Mouse (Mus musculus): ENCODE data around the gene Faim. TPM values are rescaled to one million over a fixed set of nuclear protein-coding genes. Genes with fewer than 3 reads are reported as not detected.

Gene Faim
- total and polyA plus RNA-seq, 3 experiments, result 35.7 to 83.5 (median 52.4) TPM

- Histone ChIP-seq H3K36me3 (replicated peaks in 1 of 2; ENCODE audit: control insufficient read depth in 1 of 2, insufficient read depth in 1 of 2, low read length in 1 of 2) (peaks cover 2 to 32% of the 10 kb centered on the region in 2 experiments), H3K9me3 (replicated peaks; ENCODE audit: low read length) (no peaks in the 10 kb centered on the region), H3K27ac (ENCODE audit: insufficient read depth, low read depth) (no peak overlapping the region), H3K4me2 (ENCODE audit: insufficient read depth, low read depth, poor library complexity, severe bottlenecking) (no peak overlapping the region), H3K4me3 (replicated peaks in 1 of 3; ENCODE audit: low read depth in 2 of 3, low read length in 2 of 3, poor library complexity in 1 of 3) (no peak overlapping the region), H3K9ac (ENCODE audit: insufficient read depth, low read depth) (no peak overlapping the region), H3K4me1 (ENCODE audit: control insufficient read depth in 1 of 2, insufficient read depth in 2 of 2) (no peaks in the 10 kb centered on the region), H3K79me2 (replicated peaks; ENCODE audit: control insufficient read depth, extremely low read depth, insufficient read depth, poor library complexity, severe bottlenecking) (no peaks in the 10 kb centered on the region), H3K27me3 (replicated peaks) (no peaks in the 10 kb centered on the region)
- in situ Hi-C loops (cut with MboI; ENCODE audit: low pct_ligation_motif_present, low pct_unique_long_range_greater_than_20kb, low sequenced_read_pairs), result no loop called here
- no peak for TF ChIP-seq ZC3H11A (IDR thresholded peaks at IDR 0.05; ENCODE audit: low read depth, low read length)
- TF ChIP-seq EP300 (IDR thresholded peaks at IDR 0.05; ENCODE audit: low read length), result no peak
- no peak for TF ChIP-seq SMC3 (IDR thresholded peaks at IDR 0.05; ENCODE audit: low read depth, low read length)
- TF ChIP-seq RCOR1 (conservative IDR thresholded peaks at IDR 0.05; ENCODE audit: low read depth, low read length), result no peak
- no peak for TF ChIP-seq RAD21 (IDR thresholded peaks at IDR 0.05; ENCODE audit: low read depth, low read length)
- no peak for TF ChIP-seq CHD1 (IDR thresholded peaks at IDR 0.05; ENCODE audit: low read depth, low read length)
- dilution Hi-C loops (cut with MboI; ENCODE audit: extremely low pct_ligation_motif_present, extremely low pct_unique_long_range_greater_than_20kb, low sequenced_read_pairs), result no loop called here
- DNase-seq (ENCODE audit: extremely low read depth), result no peak
Observed at GRCm38 (mm10) chr9:99042641-99043040, 56.5 kb downstream of the Faim start.

- Histone ChIP-seq H3K27me3 (replicated peaks) (no peaks in the 10 kb centered on the region), H3K4me2 (ENCODE audit: insufficient read depth, low read depth, poor library complexity, severe bottlenecking) (no peak overlapping the region), H3K9me3 (replicated peaks; ENCODE audit: low read length) (no peaks in the 10 kb centered on the region), H3K36me3 (replicated peaks in 1 of 2; ENCODE audit: control insufficient read depth in 1 of 2, insufficient read depth in 1 of 2, low read length in 1 of 2) (peaks cover under 1 to 25% of the 10 kb centered on the region in 2 experiments), H3K27ac (ENCODE audit: insufficient read depth, low read depth) (no peak overlapping the region), H3K4me3 (replicated peaks in 1 of 3; ENCODE audit: low read depth in 2 of 3, low read length in 2 of 3, poor library complexity in 1 of 3) (no peak overlapping the region), H3K9ac (ENCODE audit: insufficient read depth, low read depth) (no peak overlapping the region), H3K79me2 (replicated peaks; ENCODE audit: control insufficient read depth, extremely low read depth, insufficient read depth, poor library complexity, severe bottlenecking) (no peaks in the 10 kb centered on the region), H3K4me1 (ENCODE audit: control insufficient read depth in 1 of 2, insufficient read depth in 2 of 2) (no peaks in the 10 kb centered on the region)
- DNase-seq (ENCODE audit: extremely low read depth), result no peak
- TF ChIP-seq MEF2A (IDR thresholded peaks at IDR 0.05; ENCODE audit: borderline replicate concordance, low read depth, low read length), result no peak
- TF ChIP-seq MAZ (IDR thresholded peaks at IDR 0.05; ENCODE audit: low read depth, low read length), result no peak
- dilution Hi-C loops (cut with MboI; ENCODE audit: extremely low pct_ligation_motif_present, extremely low pct_unique_long_range_greater_than_20kb, low sequenced_read_pairs), result no loop called here
- in situ Hi-C loops (cut with MboI; ENCODE audit: low pct_ligation_motif_present, low pct_unique_long_range_greater_than_20kb, low sequenced_read_pairs), result no loop called here
Observed at GRCm38 (mm10) chr9:99044761-99045160, 58.6 kb downstream of the Faim start.

- Histone ChIP-seq H3K4me2 (ENCODE audit: insufficient read depth, low read depth, poor library complexity, severe bottlenecking) (no peak overlapping the region), H3K27me3 (replicated peaks) (no peaks in the 10 kb centered on the region), H3K4me3 (replicated peaks in 1 of 3; ENCODE audit: low read depth in 2 of 3, low read length in 2 of 3, poor library complexity in 1 of 3) (no peak overlapping the region), H3K9ac (ENCODE audit: insufficient read depth, low read depth) (no peak overlapping the region), H3K9me3 (replicated peaks; ENCODE audit: low read length) (no peaks in the 10 kb centered on the region), H3K27ac (ENCODE audit: insufficient read depth, low read depth) (no peak overlapping the region), H3K4me1 (ENCODE audit: control insufficient read depth in 1 of 2, insufficient read depth in 2 of 2) (no peaks in the 10 kb centered on the region), H3K79me2 (replicated peaks; ENCODE audit: control insufficient read depth, extremely low read depth, insufficient read depth, poor library complexity, severe bottlenecking) (no peaks in the 10 kb centered on the region), H3K36me3 (replicated peaks in 1 of 2; ENCODE audit: control insufficient read depth in 1 of 2, insufficient read depth in 1 of 2, low read length in 1 of 2) (peaks cover 0 to 19% of the 10 kb centered on the region in 2 experiments)
- DNase-seq (ENCODE audit: extremely low read depth), result no peak
- TF ChIP-seq MAFK (IDR thresholded peaks at IDR 0.05; ENCODE audit: insufficient replicate concordance, low read length) (no peak), UBTF (IDR thresholded peaks at IDR 0.05; ENCODE audit: low read depth, low read length) (no peak), KAT2A (IDR thresholded peaks at IDR 0.05; ENCODE audit: insufficient replicate concordance, low read length) (no peak), SMC3 (IDR thresholded peaks at IDR 0.05; ENCODE audit: low read depth, low read length) (no peak), RCOR1 (conservative IDR thresholded peaks at IDR 0.05; ENCODE audit: low read depth, low read length) (no peak), USF1 (IDR thresholded peaks at IDR 0.05; ENCODE audit: low read depth, low read length) (no peak), MXI1 (IDR thresholded peaks at IDR 0.05; ENCODE audit: low read depth, low read length) (no peak), CHD1 (IDR thresholded peaks at IDR 0.05; ENCODE audit: low read depth, low read length) (no peak), GABPA (IDR thresholded peaks at IDR 0.05; ENCODE audit: insufficient replicate concordance, low read depth, low read length) (no peak), MAZ (IDR thresholded peaks at IDR 0.05; ENCODE audit: low read depth, low read length) (no peak), TBP (conservative IDR thresholded peaks at IDR 0.05; ENCODE audit: low read depth, low read length) (no peak), ZC3H11A (IDR thresholded peaks at IDR 0.05; ENCODE audit: low read depth, low read length) (no peak), HCFC1 (IDR thresholded peaks at IDR 0.05; ENCODE audit: low read depth, low read length) (no peak), ETS1 (conservative IDR thresholded peaks at IDR 0.05; ENCODE audit: low read depth, low read length) (no peak), BHLHE40 (IDR thresholded peaks at IDR 0.05; ENCODE audit: low read depth, low read length) (no peak), ZNF384 (IDR thresholded peaks at IDR 0.05; ENCODE audit: low read depth, low read length) (no peak), JUN (IDR thresholded peaks at IDR 0.05; ENCODE audit: insufficient read depth, low read depth, low read length) (no peak)
- in situ Hi-C loops (cut with MboI; ENCODE audit: low pct_ligation_motif_present, low pct_unique_long_range_greater_than_20kb, low sequenced_read_pairs) (no loop called here), dilution Hi-C loops (cut with MboI; ENCODE audit: extremely low pct_ligation_motif_present, extremely low pct_unique_long_range_greater_than_20kb, low sequenced_read_pairs) (no loop called here)
Observed at GRCm38 (mm10) chr9:99048724-99049250, 62.6 kb downstream of the Faim start.
